Mouse (Mus musculus) 416B (cell line): ENCODE results near the gene Gm9732.
"Not testable (repeated sequence)": the region's sequence is repeated elsewhere in the genome, so short reads cannot be mapped to it uniquely, and the experiment has no call there.

Source experiments
- DNase-seq: peaks from one replicate; pipeline ENCODE4 v3.0.0; 2011; ENCODE audit warnings: low read depth

The Gm9732 gene

DNA sequence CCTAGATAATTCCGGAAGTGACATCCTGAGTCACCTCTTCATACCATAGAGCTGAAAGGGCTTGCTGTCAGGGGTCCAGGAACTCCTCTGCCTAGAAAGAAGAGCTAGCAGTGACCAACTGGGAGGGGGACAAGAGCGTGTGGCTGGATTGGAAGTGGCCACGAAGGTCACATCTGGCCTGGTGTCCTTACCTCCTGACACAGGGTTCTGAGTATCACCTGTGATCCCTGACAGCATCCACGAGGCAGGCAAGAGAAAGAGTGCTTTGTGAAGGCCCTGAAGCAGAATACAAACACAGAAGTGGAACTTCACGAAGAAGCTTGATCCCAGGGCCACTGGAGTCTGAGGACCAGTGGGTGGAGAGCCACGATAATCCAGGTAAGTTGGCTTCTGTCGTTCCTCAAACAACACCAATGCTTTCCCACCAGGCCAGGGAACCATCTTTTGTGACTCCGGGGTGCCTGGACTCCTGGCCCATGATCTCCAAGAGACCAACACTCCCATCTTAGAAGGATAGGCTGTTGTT, at the start of gene Gm9732:
Gene Gm9732 (plus strand): TSS at position 51 of the 526 bp plus-strand sequence.
- peak; percentile 1 for DNase-seq

DNA sequence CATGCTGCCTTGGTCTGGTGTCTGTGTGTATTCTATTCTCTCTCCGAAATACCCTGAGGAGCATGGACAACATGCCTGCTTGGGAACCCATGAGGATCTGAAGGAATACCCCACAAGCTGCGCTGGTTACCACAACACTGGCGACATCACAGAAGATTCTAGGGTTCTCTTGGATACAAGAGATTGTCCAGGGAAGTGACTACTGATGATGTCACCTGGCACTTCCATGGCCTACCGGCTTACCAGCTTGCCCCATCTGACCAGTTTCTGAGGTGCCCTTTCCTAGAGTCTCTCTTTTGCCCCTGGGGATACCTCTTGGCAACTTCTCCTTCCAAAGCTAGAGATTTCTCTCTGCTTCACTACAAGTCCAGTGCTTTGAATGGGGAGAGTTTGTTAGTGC, 39.6 kb upstream of the Gm9732 start, which contains the start of gene Gm8122:
Gene Gm8122 (minus strand): TSS at position 101 of the 400 bp plus-strand sequence.
- DNase-seq, result not testable (repeated sequence)

- DNase-seq, result not testable (repeated sequence)
These were observed 37.1 kb upstream of the Gm9732 start for GRCm38 (mm10) chr14:43237769-43238168.

- not testable (repeated sequence) for DNase-seq
These were observed 25.1 kb upstream of the Gm9732 start for GRCm38 (mm10) chr14:43249611-43250170.

DNA sequence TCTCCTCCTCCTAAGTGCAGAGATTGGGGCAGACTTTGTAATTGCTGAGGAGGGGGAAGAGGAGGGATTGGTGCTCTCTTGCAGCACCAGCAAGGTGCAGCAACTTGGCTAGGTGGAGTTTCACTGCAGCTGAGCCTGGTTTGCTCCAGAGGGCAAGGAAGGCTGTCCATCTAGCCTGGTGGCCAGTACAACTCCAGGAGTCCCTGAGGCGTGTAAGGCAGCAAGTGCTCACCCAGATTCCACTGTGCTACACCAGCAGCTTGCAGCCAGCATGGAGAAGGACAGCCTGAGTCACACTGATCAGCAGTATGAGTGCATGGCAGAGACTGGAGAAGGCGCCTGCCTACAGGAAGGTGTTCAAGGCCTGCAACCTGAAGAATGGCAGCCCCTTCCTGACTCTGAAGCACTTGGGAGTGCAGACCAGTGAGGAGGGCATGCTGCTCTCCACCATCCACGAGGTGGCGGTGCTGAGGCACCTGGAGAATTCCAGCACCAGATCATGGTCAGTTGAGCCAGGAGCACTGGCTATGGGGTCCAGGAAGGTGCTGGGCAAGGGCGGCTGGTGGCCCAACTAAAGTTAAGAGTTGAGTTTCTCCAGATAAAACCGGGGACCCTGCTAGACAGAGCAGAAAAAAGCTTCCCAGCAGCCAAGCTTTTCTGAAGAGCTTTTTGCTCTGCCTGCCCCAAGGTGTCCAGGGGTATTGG, 24.1 kb upstream of the Gm9732 start:
- DNase-seq, result not testable (repeated sequence)

DNA sequence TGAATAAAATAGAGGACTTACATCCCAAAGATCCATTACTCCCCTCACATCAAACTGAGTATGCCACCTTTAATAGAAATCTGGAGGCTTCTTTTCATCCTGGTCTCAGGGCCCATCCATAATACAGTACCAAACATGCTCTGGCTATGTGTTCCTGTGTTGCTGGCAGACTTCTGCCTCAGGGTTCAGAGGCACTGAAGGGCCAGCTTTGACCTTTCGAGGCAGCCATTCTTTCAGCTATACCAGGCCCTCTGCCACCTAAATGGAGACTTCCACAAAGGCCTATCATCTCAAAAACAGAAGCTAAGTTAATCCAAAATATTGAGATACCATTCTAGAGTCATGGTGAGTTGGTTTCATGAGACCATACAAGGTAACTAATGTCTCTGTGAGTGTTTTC, 18.3 kb upstream of the Gm9732 start:
- DNase-seq, result not testable (repeated sequence)

GRCm38 (mm10) chr14:43258349-43258748, 16.5 kb upstream of the Gm9732 start, which contains the start of gene Gm8126:
Gene Gm8126 (plus strand): TSS chr14:43258649.
- DNase-seq, result not testable (repeated sequence)

GRCm38 (mm10) chr14:43263421-43263820, 11.4 kb upstream of the Gm9732 start:
- not testable (repeated sequence) for DNase-seq

DNA sequence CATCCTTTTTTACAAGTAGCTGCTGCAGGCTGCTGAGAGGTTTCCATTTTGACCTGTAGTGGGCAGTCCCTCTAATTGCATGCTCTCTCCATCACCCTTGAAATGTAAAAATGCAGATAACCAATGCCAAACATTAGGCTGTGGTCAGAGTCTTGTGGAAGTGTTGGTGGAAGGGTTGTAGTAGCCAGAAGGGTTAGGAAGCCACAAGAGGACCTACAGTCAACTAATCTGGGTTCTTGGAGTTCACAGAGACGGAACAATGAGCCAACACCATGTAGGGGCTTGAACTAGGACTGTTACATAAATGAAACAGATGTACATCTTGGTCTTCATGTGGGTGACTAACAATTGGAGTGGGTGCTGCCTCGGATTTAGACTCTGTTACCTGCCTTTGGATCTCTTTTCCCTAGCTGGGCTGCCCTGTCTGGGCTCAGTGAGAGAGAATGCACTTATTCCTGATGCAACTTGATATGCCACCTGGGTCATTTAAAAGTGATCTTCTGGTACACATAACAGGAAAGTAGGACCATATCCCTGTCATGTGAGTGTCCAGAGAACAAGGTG, 6.2 kb upstream of the Gm9732 start:
- DNase-seq, result not testable (repeated sequence)

GRCm38 (mm10) chr14:43269211-43269610, 5.6 kb upstream of the Gm9732 start:
- DNase-seq, result not testable (repeated sequence)

DNA sequence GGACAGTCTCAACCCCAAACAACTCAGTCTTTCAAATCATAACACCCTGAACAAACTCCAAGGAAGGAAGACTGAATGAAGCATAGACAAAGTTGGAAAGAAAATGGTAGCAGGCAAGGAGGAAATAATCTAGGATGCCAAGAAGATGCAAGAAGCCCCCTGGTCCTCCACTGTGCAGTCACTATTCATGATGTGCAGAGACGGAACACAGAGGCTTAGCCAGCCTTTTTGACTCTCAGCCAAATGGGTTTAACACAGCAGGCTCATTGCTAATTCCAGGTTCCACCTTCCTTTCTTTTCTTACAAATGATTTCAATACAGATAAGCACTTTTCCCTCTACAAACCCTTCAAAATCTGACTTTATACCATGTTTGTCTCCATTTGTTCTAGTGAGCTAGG, 1.7 kb upstream of the Gm9732 start:
- DNase-seq, result not testable (repeated sequence)

GRCm38 (mm10) chr14:43275752-43276151, 916 bp downstream of the Gm9732 start:
- DNase-seq, result not testable (repeated sequence)

GRCm38 (mm10) chr14:43277468-43277867, 2.6 kb downstream of the Gm9732 start:
- DNase-seq, result not testable (repeated sequence)

GRCm38 (mm10) chr14:43278146-43278545, 3.3 kb downstream of the Gm9732 start:
- DNase-seq, result not testable (repeated sequence)

GRCm38 (mm10) chr14:43278681-43279080, 3.8 kb downstream of the Gm9732 start:
- DNase-seq, result not testable (repeated sequence)

DNA sequence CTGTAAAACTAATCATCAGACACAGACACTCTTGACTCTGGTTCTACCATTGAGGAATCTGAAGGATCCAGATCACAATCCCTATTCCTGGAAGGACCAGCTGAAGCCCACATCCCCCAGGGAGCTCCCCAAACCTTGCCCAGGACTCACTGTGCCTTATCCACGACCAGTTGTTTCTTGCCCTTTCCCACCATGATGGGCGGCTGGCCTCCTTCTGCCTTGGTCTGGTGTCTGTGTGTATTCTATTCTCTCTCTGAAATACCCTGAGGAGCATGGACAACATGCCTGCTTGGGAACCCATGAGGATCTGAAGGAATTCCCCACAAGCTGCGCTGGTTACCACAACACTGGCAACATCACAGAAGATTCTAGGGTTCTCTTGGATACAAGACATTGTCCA, 18.7 kb downstream of the Gm9732 start, which contains the start of gene Gm8127:
Gene Gm8127 (minus strand): TSS at position 330 of the 400 bp plus-strand sequence.
- not testable (repeated sequence) for DNase-seq

DNA sequence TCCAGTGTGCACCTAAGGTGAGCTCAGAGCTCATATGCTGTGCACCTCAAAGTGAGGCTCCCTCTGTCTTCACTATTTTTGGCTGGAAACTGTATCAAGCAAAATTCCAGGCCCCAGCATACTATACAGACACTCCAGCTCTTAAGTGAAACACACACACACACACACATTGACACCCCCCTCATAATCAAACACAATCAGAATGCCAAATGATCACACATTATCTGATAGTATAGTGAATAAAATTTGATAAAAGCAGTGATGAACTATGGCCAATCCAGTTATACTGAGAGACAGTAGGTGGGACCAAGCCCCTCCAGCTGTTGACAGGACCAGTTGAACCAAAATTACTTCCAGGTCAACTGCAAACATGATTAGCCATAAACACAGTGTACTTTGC, 44.7 kb downstream of the Gm9732 start:
- DNase-seq, result not testable (repeated sequence)

- DNase-seq, result not testable (repeated sequence)
These were observed 53.8 kb downstream of the Gm9732 start for GRCm38 (mm10) chr14:43328603-43329002.

DNA sequence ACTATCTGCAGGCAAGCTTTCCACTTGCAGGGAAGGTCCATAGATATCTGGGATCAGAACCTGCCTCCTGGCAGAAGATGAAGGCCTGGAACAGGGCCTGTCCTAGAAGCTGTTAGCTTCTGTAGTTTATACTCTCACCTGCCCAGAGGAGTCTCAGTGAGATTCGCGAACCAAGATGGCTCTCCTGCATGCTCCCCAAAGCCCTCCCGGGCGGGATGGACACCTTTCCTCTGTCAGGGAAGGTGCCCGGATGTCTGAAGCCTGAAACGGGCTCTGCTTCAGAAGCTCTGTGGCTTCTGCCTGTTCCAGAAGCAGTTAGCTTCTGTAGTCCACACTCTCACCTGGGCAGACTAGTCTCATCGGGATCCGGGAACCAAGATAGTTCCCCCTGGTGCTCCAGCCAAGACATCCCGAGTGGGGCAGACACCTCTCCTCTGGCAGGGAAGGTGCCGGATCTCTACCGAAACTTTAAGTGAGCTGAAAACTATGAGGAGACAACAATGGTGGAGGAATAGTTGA, 56.6 kb downstream of the Gm9732 start:
- DNase-seq, result not testable (repeated sequence)

GRCm38 (mm10) chr14:43337646-43338045, 62.8 kb downstream of the Gm9732 start:
- DNase-seq, result not testable (repeated sequence)

DNA sequence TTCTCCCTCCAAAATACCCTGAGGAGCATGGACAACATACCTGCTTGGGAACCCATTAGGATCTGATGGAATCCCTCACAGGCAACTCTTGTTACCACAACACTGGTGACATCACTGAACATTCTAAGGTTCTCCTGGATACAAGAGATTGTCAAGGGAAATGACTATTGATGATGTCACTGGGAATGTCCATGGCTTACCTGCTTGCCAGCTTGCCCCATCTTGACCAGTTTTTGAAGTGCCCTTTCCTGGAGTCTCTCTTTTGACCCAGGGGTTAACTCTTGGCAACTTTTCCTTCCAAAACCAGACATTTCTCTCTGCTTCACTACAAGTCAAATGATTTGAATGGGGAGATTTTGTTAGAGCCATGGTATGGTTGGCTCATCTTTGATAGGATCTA, 72.9 kb downstream of the Gm9732 start, which contains the start of gene 1700001F09Rik:
Gene 1700001F09Rik (minus strand): TSS at position 101 of the 400 bp plus-strand sequence.
- DNase-seq, result not testable (repeated sequence)

GRCm38 (mm10) chr14:43352944-43353343, 78.1 kb downstream of the Gm9732 start:
- DNase-seq, result not testable (repeated sequence)
